Mouse (Mus musculus): Measurements from ENCODE around the gene Auts2.

Auts2 gene

DNA sequence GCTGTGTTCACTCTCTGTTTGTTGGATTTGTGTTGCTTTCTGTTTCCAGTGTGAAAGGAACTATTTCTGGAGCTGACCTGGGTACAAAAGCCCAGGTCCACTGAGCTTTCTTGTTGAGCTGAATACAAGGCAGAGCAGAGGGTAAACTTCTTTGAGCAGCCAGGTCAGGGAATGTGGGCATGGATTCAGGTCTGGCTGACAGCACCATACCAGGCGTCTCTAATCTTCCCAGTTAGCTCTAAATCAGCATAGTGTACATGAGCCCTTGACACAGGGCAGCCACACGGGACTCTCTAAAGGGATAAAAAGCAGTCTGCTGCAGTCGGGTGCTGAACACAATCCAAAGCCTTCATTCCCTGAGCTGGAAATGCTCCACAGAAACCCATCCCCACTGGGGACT is 444.7 kb downstream of the Auts2 start:
- in situ Hi-C loops (cut with MboI, MseI), result no loop called here

DNA sequence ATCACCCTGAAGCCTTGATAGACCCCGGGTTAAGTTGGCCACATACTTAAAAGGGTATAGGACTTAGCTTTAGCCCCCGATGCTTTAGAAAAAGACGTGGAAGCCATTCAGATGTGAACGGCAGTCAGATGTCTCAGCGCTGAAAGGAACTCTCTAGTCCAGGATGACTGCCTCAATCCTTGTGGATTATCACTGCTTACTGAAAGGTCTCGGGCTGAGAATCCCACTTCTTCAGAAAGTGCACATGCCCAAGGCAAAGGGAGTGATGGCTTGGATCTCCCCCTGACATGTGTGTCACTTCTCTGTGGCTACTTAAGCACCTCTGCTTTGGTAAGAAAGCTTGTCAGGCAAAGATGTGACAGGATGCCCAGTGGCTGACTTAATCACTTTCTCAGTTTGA is 450.4 kb downstream of the Auts2 start:
- in situ Hi-C loops (cut with MboI, MseI), result no loop called here

- in situ Hi-C loops (cut with MboI, MseI), result no loop called here
These were observed 453.5 kb downstream of the Auts2 start for GRCm38 (mm10) chr5:132089496-132090250.

- in situ Hi-C loops (cut with MboI, MseI), result no loop called here
These were observed 454.6 kb downstream of the Auts2 start for GRCm38 (mm10) chr5:132088585-132088984.

DNA sequence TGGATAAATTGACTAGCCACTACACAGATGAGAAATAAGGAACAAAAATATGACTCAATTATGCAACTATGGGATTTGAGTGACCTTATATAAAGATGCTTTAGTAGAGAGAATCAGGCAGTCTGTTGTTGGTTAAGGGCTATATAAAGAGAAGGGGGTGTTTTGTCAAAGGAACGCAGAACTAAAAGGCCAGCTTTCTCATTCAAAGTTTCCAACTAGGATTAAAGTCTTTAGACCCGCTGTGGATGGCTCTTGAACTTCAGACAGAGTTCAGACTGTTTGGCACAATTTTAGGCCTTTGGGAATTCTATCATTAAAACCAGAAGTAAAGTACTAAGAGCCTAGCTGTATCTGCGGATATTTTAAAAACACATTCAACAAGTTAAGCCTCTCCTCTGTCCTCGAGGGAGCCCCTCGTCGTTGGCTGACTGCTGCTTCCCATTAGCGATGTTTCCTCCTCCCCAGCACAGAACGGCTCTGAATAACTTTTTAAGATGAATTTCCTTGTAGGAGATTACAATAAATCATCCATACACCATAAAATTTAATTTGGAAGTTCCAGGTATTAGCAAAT is 459.3 kb downstream of the Auts2 start:
- in situ Hi-C loops (cut with MboI, MseI), result no loop called here

DNA sequence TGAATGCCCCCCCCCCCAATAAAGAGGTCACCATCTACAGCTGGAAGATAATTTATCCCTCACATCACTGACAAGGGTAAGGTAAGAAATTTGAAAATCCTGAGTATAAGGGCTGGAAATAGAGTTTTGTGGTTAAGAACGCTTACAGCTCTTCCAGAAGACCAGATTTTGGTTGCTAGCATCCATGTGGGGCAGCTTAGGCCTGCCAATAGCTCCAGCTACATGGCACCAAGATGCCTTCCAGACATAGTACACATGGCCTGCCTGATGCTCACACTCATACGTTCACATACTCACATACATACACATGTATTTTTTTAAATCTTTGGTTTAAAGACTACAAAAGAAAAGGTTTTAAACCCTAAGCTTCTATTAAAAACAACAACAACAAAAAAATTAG is 467.2 kb downstream of the Auts2 start:
- in situ Hi-C loops (cut with MboI, MseI), result no loop called here

DNA sequence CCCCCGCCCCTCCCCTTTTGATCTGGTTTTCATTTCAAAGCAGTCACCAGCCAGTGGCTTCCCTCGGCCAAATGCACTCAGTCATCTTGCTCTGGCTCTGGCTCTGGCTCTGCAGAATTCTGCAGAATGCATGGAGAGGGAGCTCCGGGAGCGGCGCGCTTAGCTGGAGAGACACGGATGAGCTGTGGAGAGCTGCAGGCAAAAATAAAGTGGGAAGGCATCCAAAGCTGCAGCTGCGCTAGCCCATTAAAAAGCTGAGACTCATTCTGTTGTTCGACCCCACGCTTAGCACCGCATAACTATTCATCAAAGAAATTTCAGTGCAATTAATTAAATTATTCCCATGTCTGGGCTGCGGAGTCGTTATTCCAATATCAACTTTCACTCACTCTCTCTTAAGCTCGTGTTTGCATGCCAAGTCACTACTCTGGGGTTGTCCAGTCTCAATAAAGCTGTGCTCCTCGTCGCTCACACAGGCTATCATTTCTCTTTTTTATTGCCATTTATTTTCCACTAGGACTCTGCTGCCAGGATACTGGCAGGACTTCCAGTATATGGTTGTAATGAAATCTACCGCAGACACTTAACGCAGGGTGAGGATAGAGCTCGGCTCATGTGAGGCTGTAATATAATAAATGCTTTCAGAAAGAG is 468.3 kb downstream of the Auts2 start:
- in situ Hi-C loops (cut with MboI, MseI), result no loop called here

DNA sequence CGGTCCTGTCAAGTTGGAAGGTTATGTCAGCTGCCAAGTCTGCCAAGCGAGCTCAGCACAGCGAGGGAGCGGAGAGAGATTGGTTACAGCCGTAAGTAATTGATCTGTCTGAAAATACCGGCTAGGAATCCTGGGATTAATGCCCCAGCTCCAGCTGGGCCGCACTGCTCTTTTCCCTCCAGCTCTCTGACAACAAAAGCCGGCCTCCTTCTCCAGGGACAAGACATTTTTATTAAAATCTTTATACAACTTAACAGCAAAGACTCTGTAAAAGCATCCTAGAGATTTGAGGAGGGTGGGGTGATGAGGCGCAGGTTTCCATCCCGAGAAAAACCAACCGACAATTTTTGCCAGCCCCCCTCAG is 468.8 kb downstream of the Auts2 start:
- in situ Hi-C loops (cut with MboI, MseI), result no loop called here

GRCm38 (mm10) chr5:132073677-132074359 is 469.3 kb downstream of the Auts2 start:
- in situ Hi-C loops (cut with MboI, MseI), result no loop called here

GRCm38 (mm10) chr5:132072356-132072755 is 470.8 kb downstream of the Auts2 start:
- in situ Hi-C loops (cut with MboI, MseI), result no loop called here

GRCm38 (mm10) chr5:132067750-132068739 is 475.1 kb downstream of the Auts2 start:
- in situ Hi-C loops (cut with MboI, MseI), result no loop called here

DNA sequence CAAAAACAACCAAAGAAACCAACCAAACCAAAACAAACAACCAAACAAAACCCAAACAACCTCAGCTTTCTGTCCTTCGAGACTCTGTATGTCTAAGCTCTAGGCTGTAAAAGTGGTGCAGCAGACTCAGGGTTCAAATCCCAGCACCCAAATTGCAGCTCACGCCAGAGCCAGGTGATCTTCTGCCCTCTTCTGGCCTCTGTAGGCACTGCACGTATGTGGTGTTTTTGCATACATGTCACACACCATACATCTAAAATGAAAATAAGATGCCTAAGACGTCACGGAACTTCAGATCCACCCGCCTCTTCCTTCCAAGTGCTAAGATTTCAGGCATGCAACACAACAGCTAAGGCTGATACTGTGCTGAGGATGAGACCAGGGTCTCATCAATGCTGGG is 483.0 kb downstream of the Auts2 start:
- in situ Hi-C loops (cut with MboI, MseI), result no loop called here

DNA sequence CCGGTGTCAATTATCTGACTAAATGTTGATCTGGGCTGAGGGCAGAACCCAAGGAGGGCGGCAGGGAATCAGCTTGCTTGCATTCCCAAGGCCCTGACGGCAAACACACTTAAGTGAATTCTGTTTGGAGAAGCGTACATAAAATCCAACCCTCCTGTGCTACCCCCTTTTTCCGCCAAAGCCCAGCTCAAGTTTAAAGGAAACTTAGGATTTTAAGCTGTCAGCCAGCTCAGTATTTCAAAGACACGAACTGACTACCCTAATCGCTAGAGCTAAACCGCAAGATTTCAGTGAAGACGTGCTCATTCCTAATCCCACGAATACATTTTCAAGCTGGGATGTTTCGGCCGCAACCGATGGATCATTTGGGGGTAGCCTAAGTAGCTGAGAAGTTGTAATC is 490.5 kb downstream of the Auts2 start:
- in situ Hi-C loops (cut with MboI, MseI), result no loop called here

DNA sequence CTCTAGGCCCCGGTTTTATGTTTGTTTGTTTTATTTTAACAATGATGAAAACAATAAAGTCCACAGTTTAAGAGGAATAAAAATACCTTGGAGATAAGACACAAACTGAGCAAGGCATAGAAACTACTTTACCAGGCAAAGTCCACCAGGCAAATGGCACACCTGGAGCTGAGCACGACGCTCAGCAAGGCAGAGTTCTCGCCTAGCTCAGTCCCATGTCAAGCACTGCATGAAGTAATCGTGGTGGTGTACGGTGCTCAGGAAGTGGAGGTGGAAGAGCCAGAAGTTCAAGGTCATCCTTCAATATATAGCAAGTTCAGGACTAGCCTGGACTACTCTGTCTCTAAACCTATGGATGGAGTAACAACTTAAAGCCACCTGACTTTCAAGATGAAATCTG is 503.6 kb downstream of the Auts2 start:
- in situ Hi-C loops (cut with MboI, MseI), result no loop called here

- in situ Hi-C loops (cut with MboI, MseI), result loop anchor here (5.0 kb wide), 1 partner anchor 726 kb away; the partner anchor contains the start of gene Galnt17
These were observed 509.4 kb downstream of the Auts2 start for GRCm38 (mm10) chr5:132033491-132034350.

GRCm38 (mm10) chr5:132030941-132031531 is 512.1 kb downstream of the Auts2 start:
- in situ Hi-C loops (cut with MboI, MseI), result loop anchor here (5.0 kb wide), 1 partner anchor 724 kb away; the partner anchor contains the start of gene Galnt17

DNA sequence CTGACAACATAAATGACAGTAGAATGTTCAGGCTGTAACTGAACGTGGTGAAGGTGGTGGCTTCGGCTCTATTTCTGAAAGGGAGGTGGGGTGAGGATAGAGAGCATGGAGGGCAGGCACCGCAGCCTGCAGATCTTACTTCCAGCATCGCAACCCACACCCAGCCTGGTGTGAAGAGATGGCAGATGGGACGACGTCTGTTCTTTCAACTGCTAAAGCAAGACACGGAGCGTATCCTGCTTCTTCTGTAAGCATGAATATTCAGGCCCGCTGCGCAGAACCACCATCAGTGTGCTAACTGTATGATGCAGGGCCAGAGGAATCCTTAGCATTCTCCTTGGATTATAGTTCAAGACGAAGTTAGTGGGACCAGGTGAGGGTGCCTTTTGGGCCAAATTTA is 513.5 kb downstream of the Auts2 start:
- in situ Hi-C loops (cut with MboI, MseI), result loop anchor here (5.0 kb wide), 1 partner anchor 722 kb away; the partner anchor contains the start of gene Galnt17

- in situ Hi-C loops (cut with MboI, MseI), result no loop called here
These were observed 514.1 kb downstream of the Auts2 start for GRCm38 (mm10) chr5:132029038-132029437.

- in situ Hi-C loops (cut with MboI, MseI), result no loop called here
These were observed 515.2 kb downstream of the Auts2 start for GRCm38 (mm10) chr5:132027859-132028498.
